Mouse (Mus musculus): ENCODE results near the gene Zc3h18.
A peak's percentile ranks its signal among the peaks of the same experiment; 100 is the strongest.

Gene Zc3h18

DNA sequence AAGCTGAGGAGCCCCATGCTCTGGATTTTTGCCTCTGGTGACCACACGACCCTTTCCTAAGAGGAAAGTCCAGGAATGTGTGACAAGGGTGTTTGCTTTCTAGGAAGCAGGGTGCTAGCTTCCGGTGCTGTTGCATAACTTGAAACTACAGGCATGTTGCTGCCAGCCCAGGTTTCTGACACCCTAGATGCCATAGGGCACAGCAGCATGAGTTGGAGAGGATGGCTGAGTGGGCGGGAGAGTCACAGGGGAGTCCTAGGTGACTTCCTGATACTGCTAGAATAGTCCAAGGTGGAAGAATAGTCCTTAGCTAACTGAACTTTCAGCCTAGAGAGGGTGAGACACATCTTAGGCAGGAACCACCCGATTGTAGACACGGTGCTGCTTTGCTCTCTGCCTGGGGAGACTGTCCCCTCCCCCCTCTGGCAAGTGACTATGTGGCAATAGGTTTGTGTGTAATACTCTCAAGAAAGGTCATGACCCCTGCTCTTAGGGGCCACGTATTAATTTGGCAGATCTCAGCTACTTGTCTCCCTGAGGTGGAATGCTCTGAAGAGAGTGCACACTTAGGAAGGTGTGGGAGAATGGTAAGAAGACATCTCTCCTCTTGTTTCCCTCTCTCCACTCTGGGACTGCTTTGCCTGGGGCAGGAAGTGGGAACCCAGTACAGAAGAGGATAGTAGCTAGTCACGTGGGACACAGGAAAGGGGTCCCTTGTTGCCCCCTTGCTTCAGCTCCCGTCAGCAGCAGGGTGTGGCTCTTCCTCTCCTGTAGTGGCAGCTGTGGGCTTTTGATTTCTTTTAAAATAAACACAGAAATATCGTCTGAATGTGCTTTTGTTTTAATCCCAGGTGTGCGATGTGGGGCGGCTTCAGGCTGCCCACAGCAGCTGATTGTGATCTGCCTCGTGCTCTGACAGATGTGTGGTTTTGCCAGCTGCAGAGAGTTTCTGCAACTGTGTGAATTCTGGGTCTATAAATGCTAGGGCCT is 87.5 kb downstream of the Zc3h18 start:
- peak; percentile 62 for DNase-seq (ENCODE audit: low read depth)

DNA sequence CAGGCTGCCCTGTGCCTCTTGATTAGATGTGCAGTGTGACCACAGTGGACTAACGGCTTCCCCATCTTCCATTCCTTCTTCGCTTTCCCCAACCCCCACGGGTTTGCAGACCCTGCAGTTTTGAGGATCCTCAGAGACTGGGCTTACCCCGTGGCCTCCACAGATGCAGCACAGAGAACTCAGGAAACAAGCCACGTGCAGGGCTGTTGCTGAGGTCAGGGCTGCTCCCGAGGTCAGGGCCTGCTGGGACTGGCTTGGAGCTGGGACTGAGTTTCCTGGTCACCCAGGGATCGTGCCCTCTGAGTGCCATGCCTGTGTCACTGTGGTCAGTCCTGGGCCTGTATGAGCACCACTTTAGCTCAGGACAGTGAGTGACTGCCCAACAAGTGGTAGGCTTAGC is 88.6 kb downstream of the Zc3h18 start:
- no peak for DNase-seq (ENCODE audit: low read depth)

Data from 416B (cell line).